9 mouse cellular contexts compared by ENCODE assay signal in genomic region chr15:6522653-6523167, GRCm38 (mm10). TPM values are rescaled to one million over a fixed set of nuclear protein-coding genes. Genes with fewer than 3 reads are reported as not detected.
DNase-seq lines count a peak whose midpoint lies in the region; ATAC-seq and TF ChIP-seq lines count a peak whose summit lies in the region.
"Had no signal": no experiment of that assay in that cellular context is flagged by ENCODE, and none has a peak within 500 bp of the region (broad histone marks: within the 10 kb centered on the region; RNA-seq: fewer than 3 reads in every experiment).

Gene Fyb (plus strand): TSS chr15:6522853.

- H3K9ac ChIP-seq in liver, embryonic 13.5 days, result peak within 1 kb of the TSS; percentile 63
- H3K9ac ChIP-seq in forebrain, embryonic 14.5 days (ENCODE audit: low read length), result no peak within 1 kb of the TSS
- H3K9ac ChIP-seq: forebrain, postnatal 0 days had no signal

- ATAC-seq in liver, embryonic 13.5 days (ENCODE audit: low read depth), result peak; percentile 75
- ATAC-seq in forebrain, embryonic 14.5 days, result no peak
- ATAC-seq: forebrain, postnatal 0 days had no signal

- peak within 1 kb of the TSS; percentile 63 for H3K4me2 ChIP-seq in liver, embryonic 13.5 days
- no peak within 1 kb of the TSS for H3K4me2 ChIP-seq in forebrain, embryonic 14.5 days (ENCODE audit: low read length)

- no peaks in the 10 kb centered on the region for H3K27me3 ChIP-seq in thymus, adult 2 months (ENCODE audit: control insufficient read depth, insufficient read depth, low read length)
- H3K27me3 ChIP-seq in liver, embryonic 13.5 days, result no peaks in the 10 kb centered on the region
- no peaks in the 10 kb centered on the region for H3K27me3 ChIP-seq in forebrain, embryonic 14.5 days (replicated peaks; ENCODE audit: control insufficient read depth, insufficient read depth, low read length)

- peaks cover 5% of the 10 kb centered on the region for H3K4me1 ChIP-seq in thymus, adult 2 months (replicated peaks; ENCODE audit: control insufficient read depth, insufficient read depth, low read length)
- H3K4me1 ChIP-seq in cortical plate, adult 2 months (ENCODE audit: control insufficient read depth, insufficient read depth, low read length), result no peaks in the 10 kb centered on the region
- peaks cover 63% of the 10 kb centered on the region for H3K4me1 ChIP-seq in liver, embryonic 13.5 days (replicated peaks)
- no peaks in the 10 kb centered on the region for H3K4me1 ChIP-seq in forebrain, embryonic 14.5 days (ENCODE audit: control insufficient read depth, insufficient read depth, low read length)

- H3K4me3 ChIP-seq in thymus, adult 2 months (ENCODE audit: control insufficient read depth, insufficient read depth, low read length), result peak within 1 kb of the TSS; percentile 45
- H3K4me3 ChIP-seq in cortical plate, adult 2 months (ENCODE audit: insufficient read depth, low read length), result peak within 1 kb of the TSS; percentile 20; the same call in 1 of the 2 replicates
- H3K4me3 ChIP-seq in liver, embryonic 13.5 days (replicated peaks), result peak within 1 kb of the TSS; percentile 52
- no peak within 1 kb of the TSS for H3K4me3 ChIP-seq in forebrain, embryonic 14.5 days (ENCODE audit: low read depth, low read length)

- peak; percentile 22 for DNase-seq in thymus, adult 2 months
- DNase-seq in thymus, adult 18-20 months, result no peak
- peak; percentile 30 for DNase-seq in liver, embryonic 13.5 days
- DNase-seq in kidney, adult 8-10 months, result no peak
- no peak for DNase-seq in forebrain, embryonic 14.5 days (ENCODE audit: low spot score)
- no peak for DNase-seq in gastrocnemius, postnatal 10 days
- DNase-seq in retina, embryonic 14.5 days (ENCODE audit: low spot score), result no peak
- DNase-seq: forebrain, postnatal 0 days had no signal

- H3K9me3 ChIP-seq in liver, embryonic 13.5 days (replicated peaks), result no peaks in the 10 kb centered on the region
- no peaks in the 10 kb centered on the region for H3K9me3 ChIP-seq in forebrain, embryonic 14.5 days (replicated peaks; ENCODE audit: control insufficient read depth, low read length)

- TF ChIP-seq CTCF in thymus, adult 2 months (IDR thresholded peaks at IDR 0.05; ENCODE audit: borderline replicate concordance, control insufficient read depth, extremely low read depth, insufficient read depth, low read length, poor library complexity), result no peak
- TF ChIP-seq CTCF in cortical plate, adult 2 months (IDR thresholded peaks at IDR 0.05; ENCODE audit: extremely low read depth, insufficient read depth, low read length), result no peak

- no peak for TF ChIP-seq POLR2A in thymus, adult 2 months (IDR thresholded peaks at IDR 0.05; ENCODE audit: control insufficient read depth, extremely low read depth, insufficient read depth, low read length, poor library complexity)
- TF ChIP-seq POLR2A in cortical plate, adult 2 months (IDR thresholded peaks at IDR 0.05; ENCODE audit: extremely low read depth, insufficient read depth, low read length), result no peak

- H3K36me3 ChIP-seq in thymus, adult 2 months (ENCODE audit: control insufficient read depth, insufficient read depth, low read length), result no peaks in the 10 kb centered on the region
- no peaks in the 10 kb centered on the region for H3K36me3 ChIP-seq in liver, embryonic 13.5 days
- H3K36me3 ChIP-seq in forebrain, embryonic 14.5 days (ENCODE audit: control insufficient read depth, insufficient read depth, low read length), result no peaks in the 10 kb centered on the region

- 8% methylated on average over 8 of the region's 8 CpGs for WGBS in thymus, adult 2 months
- 13% methylated on average over 8 of the region's 8 CpGs for WGBS in liver, embryonic 13.5 days (ENCODE audit: insufficient replicate concordance)
- WGBS in forebrain, embryonic 14.5 days, result 90% methylated on average over 8 of the region's 8 CpGs

- H3K27ac ChIP-seq in thymus, adult 2 months (ENCODE audit: control insufficient read depth, insufficient read depth, low read length), result peak within 1 kb of the TSS; percentile 58
- H3K27ac ChIP-seq in cortical plate, adult 2 months (ENCODE audit: insufficient read depth, low read length), result no peak within 1 kb of the TSS
- peak within 1 kb of the TSS; percentile 65 for H3K27ac ChIP-seq in liver, embryonic 13.5 days
- H3K27ac ChIP-seq in forebrain, embryonic 14.5 days (ENCODE audit: low read depth, low read length), result no peak within 1 kb of the TSS

RNA-seq across cellular contexts. Expression of gene Fyb, which starts in this region (rescaled TPM):
- polyA plus RNA-seq in thymus, adult 2 months (2012; rRNA removed), result 141 and 162 TPM in 2 replicates
- 3.7 and 4.7 TPM in 2 replicates for polyA plus RNA-seq in cortical plate, adult 2 months (2012; rRNA removed)
- polyA plus RNA-seq in liver, embryonic 13.5 days (2015; fragmentation: Nextera tagmentation; extraction: Ambion mirVana), result 27.5 and 31.4 TPM in 2 replicates
- 1.7 and 2.2 TPM in 2 replicates for polyA plus RNA-seq in forebrain, embryonic 14.5 days (2014; fragmentation: Nextera tagmentation; extraction: Ambion mirVana)
- total RNA-seq in gastrocnemius, postnatal 10 days (2021), result 1 to 10 TPM; 3.7 to 4.3 TPM

Comparison
In these comparisons a context has a peak if more than half of its experiments do, and no peak if none do; other contexts are left out.
1. DNase-seq: peak in thymus, adult 2 months (single experiment) and liver, embryonic 13.5 days (single experiment); none in thymus, adult 18-20 months (0 of 2), kidney, adult 8-10 months (0 of 2), forebrain, embryonic 14.5 days (single experiment), gastrocnemius, postnatal 10 days (single experiment) and retina, embryonic 14.5 days (single experiment).
2. H3K27ac ChIP-seq: peak in thymus, adult 2 months (single experiment) and liver, embryonic 13.5 days (single experiment); none in cortical plate, adult 2 months (single experiment) and forebrain, embryonic 14.5 days (single experiment).